Mouse (Mus musculus) E14TG2a.4 (cell line): Measurements from ENCODE around the gene Fstl4.

ENCODE experiments used
- CTCF ChIP-seq: conservative IDR thresholded peaks from 2 replicates; pipeline ENCODE4 v1.5.1; 2014; ENCODE audit warnings: low read length
- NANOG ChIP-seq: IDR thresholded peaks from 2 replicates; pipeline ENCODE4 v1.6.1; 2014; ENCODE audit warnings: borderline replicate concordance, low read length, mixed read lengths
- POU5F1 ChIP-seq: IDR thresholded peaks from 2 replicates; pipeline ENCODE4 v1.6.1; 2014; ENCODE audit warnings: low read length, borderline replicate concordance

- TF ChIP-seq CTCF (no peak), NANOG (no peak), POU5F1 (no peak)
Measured at GRCm38 (mm10) chr11:52942967-52943366, 178.5 kb downstream of the Fstl4 start.
